Mouse (Mus musculus) heart, adult 2 months (tissue): ENCODE results near the gene Pofut2. TPM values are rescaled to one million over a fixed set of nuclear protein-coding genes. Genes with fewer than 3 reads are reported as not detected.

Experiments used
- DNase-seq, 2 experiments: peaks; one replicate each; pipeline ENCODE4 v3.0.0; 2021
- H3K27ac ChIP-seq: fragments of 200-600 bp; 2 replicates; pipeline ENCODE4 v1.8.1; 2022
- H3K27me3 ChIP-seq: fragments of 200-500 bp; 2 replicates; pipeline ENCODE4 v1.6.1; 2012; ENCODE audit warnings: mild to moderate bottlenecking, low read length, inconsistent platforms, mixed read lengths; ENCODE audit not compliant: control insufficient read depth, insufficient read depth
- H3K36me3 ChIP-seq: fragments of 200-500 bp; 2 replicates; pipeline ENCODE4 v1.6.1; 2012; ENCODE audit warnings: low read length, inconsistent platforms; ENCODE audit not compliant: control insufficient read depth, insufficient read depth
- H3K4me1 ChIP-seq: fragments of 200-500 bp; 2 replicates; pipeline ENCODE4 v1.6.1; 2011; ENCODE audit warnings: low read length; ENCODE audit not compliant: control insufficient read depth, insufficient read depth
- H3K4me3 ChIP-seq: fragments of 200-600 bp; 2 replicates; pipeline ENCODE4 v1.8.1; 2022
- H3K79me2 ChIP-seq: fragments of 200-500 bp; replicated peaks from 2 replicates; pipeline ENCODE4 v1.6.1; 2012; ENCODE audit warnings: mild to moderate bottlenecking, inconsistent platforms, low read length, moderate library complexity, mixed read lengths; ENCODE audit not compliant: control insufficient read depth, insufficient read depth
- H3K9ac ChIP-seq: fragments of 200-500 bp; 2 replicates; pipeline ENCODE4 v1.6.1; 2012; ENCODE audit warnings: low read depth, mild to moderate bottlenecking, control low read depth, inconsistent platforms, low read length, mixed read lengths
- CTCF ChIP-seq: fragments of 200-600 bp; IDR thresholded peaks from 2 replicates; pipeline ENCODE4 v1.8.1; 2022; ENCODE audit warnings: antibody characterized with exemption, mild to moderate bottlenecking, moderate library complexity
- EP300 ChIP-seq: fragments of 200-500 bp; IDR thresholded peaks from 2 replicates; pipeline ENCODE4 v1.6.1; 2011; ENCODE audit warnings: low read depth, low read length, control low read depth; ENCODE audit not compliant: insufficient read depth
- POLR2A ChIP-seq: fragments of 200-500 bp; IDR thresholded peaks from 2 replicates; pipeline ENCODE4 v1.6.1; 2011; ENCODE audit warnings: mild to moderate bottlenecking, low read depth, low read length, control low read depth; ENCODE audit not compliant: insufficient read depth
- WGBS: fragments of 180-500 bp; shearing (Covaris S2); methylation state at CpG from one replicate; pipeline ENCODE4 v1.1.7; 2018; 5-methylcytosine and 5-hydroxymethylcytosine counted together
- intact Hi-C: fragments of 180-260 bp; cut with DNase I; formaldehyde crosslinking; loops from one replicate; pipeline ENCODE4 v1.15.1; 2025
- polyA plus RNA-seq: library from polyadenylated mRNA; depleted of rRNA; stranded (reverse); fragments of >200 nt; gene quantifications from 2 replicates; pipeline ENCODE4 v1.2.3, GENCODE M21; 2012
- total RNA-seq, 2 experiments: library from RNA; stranded (reverse); gene quantifications; 2 replicates each; pipeline ENCODE4 v1.2.3; 2021

Gene Pofut2
- total and polyA plus RNA-seq, 3 experiments: 39.6 to 55.5 (median 44.0) TPM

GRCm38 (mm10) chr10:77284832-77285231 is 25.8 kb downstream of the Pofut2 start:
- TF ChIP-seq POLR2A: no peak
- no peak for TF ChIP-seq EP300
- no peak overlapping the region for H3K9ac ChIP-seq
- H3K4me1 ChIP-seq: no peaks in the 10 kb centered on the region
- no peaks in the 10 kb centered on the region for H3K79me2 ChIP-seq
- WGBS: 38% methylated on average over 6 of the region's 6 CpGs
- H3K36me3 ChIP-seq: peaks cover 2% of the 10 kb centered on the region; the same call in 1 of the 2 replicates
- DNase-seq: no peak
- H3K27ac ChIP-seq: no peak overlapping the region
- no peaks in the 10 kb centered on the region for H3K27me3 ChIP-seq
- no peak overlapping the region for H3K4me3 ChIP-seq
- intact Hi-C loops: loop anchor here (5.0 kb wide), 3 partner anchors 52 to 282 kb away; no protein-coding TSS in a partner anchor

GRCm38 (mm10) chr10:77287626-77288025 is 28.6 kb downstream of the Pofut2 start:
- H3K36me3 ChIP-seq: peaks cover 2% of the 10 kb centered on the region; the same call in 1 of the 2 replicates
- no peaks in the 10 kb centered on the region for H3K27me3 ChIP-seq
- no peak overlapping the region for H3K9ac ChIP-seq
- H3K4me1 ChIP-seq: no peaks in the 10 kb centered on the region
- 46% methylated on average over 8 of the region's 8 CpGs for WGBS
- no peak for DNase-seq
- no peaks in the 10 kb centered on the region for H3K79me2 ChIP-seq
- intact Hi-C loops: no loop called here
- no peak overlapping the region for H3K4me3 ChIP-seq
- TF ChIP-seq EP300 (no peak), CTCF (no peak), POLR2A (no peak)
- H3K27ac ChIP-seq: no peak overlapping the region

- Histone ChIP-seq H3K36me3 (peaks cover 2% of the 10 kb centered on the region; the same call in 1 of the 2 replicates), H3K9ac (no peak overlapping the region), H3K4me3 (no peak overlapping the region), H3K79me2 (no peaks in the 10 kb centered on the region), H3K27ac (peak overlapping the region; percentile 32; the same call in 1 of the 2 replicates), H3K4me1 (no peaks in the 10 kb centered on the region), H3K27me3 (no peaks in the 10 kb centered on the region)
- no peak for DNase-seq
- intact Hi-C loops: no loop called here
- no peak for TF ChIP-seq POLR2A
- no peak for TF ChIP-seq EP300
- no peak for TF ChIP-seq CTCF
- WGBS: 34% methylated on average over 5 of the region's 5 CpGs
These were observed 29.7 kb downstream of the Pofut2 start for GRCm38 (mm10) chr10:77288639-77289195.

- no peak overlapping the region for H3K27ac ChIP-seq
- H3K9ac ChIP-seq: no peak overlapping the region
- intact Hi-C loops: no loop called here
- H3K79me2 ChIP-seq: no peaks in the 10 kb centered on the region
- no peak for TF ChIP-seq POLR2A
- 0 out of 2 replicates have a peak, but pooled peaks have one; percentile 4 for TF ChIP-seq CTCF
- no peak overlapping the region for H3K4me3 ChIP-seq
- no peak for DNase-seq
- no peaks in the 10 kb centered on the region for H3K27me3 ChIP-seq
- WGBS: 67% methylated on average over 8 of the region's 8 CpGs
- H3K36me3 ChIP-seq: peaks cover 2% of the 10 kb centered on the region; the same call in 1 of the 2 replicates
- H3K4me1 ChIP-seq: no peaks in the 10 kb centered on the region
These were observed 30.5 kb downstream of the Pofut2 start for GRCm38 (mm10) chr10:77289559-77289958.

- H3K4me3 ChIP-seq: no peak overlapping the region
- DNase-seq: no peak
- H3K27me3 ChIP-seq: no peaks in the 10 kb centered on the region
- H3K4me1 ChIP-seq: no peaks in the 10 kb centered on the region
- intact Hi-C loops: no loop called here
- no peak overlapping the region for H3K9ac ChIP-seq
- WGBS: 69% methylated on average over 17 of the region's 17 CpGs
- TF ChIP-seq EP300 (no peak), CTCF (no peak)
- no peak overlapping the region for H3K27ac ChIP-seq
- peaks cover 2% of the 10 kb centered on the region; the same call in 1 of the 2 replicates for H3K36me3 ChIP-seq
- no peaks in the 10 kb centered on the region for H3K79me2 ChIP-seq
These were observed 31.8 kb downstream of the Pofut2 start for GRCm38 (mm10) chr10:77290624-77291366.

GRCm38 (mm10) chr10:77294691-77295090 is 35.7 kb downstream of the Pofut2 start:
- no peaks in the 10 kb centered on the region for H3K79me2 ChIP-seq
- DNase-seq: peak in 1 of 2 experiments; percentile 23
- no peaks in the 10 kb centered on the region for H3K4me1 ChIP-seq
- TF ChIP-seq EP300 (no peak), POLR2A (no peak), CTCF (no peak)
- WGBS: 81% methylated on average over 12 of the region's 12 CpGs
- no peak overlapping the region for H3K9ac ChIP-seq
- no peak overlapping the region for H3K4me3 ChIP-seq
- no peaks in the 10 kb centered on the region for H3K36me3 ChIP-seq
- no peak overlapping the region for H3K27ac ChIP-seq
- no peaks in the 10 kb centered on the region for H3K27me3 ChIP-seq
- intact Hi-C loops: no loop called here
